Mouse (Mus musculus) frontal cortex, adult 2 months (tissue): ENCODE data around the gene Klhl3. TPM values are rescaled to one million over a fixed set of nuclear protein-coding genes. Genes with fewer than 3 reads are reported as not detected.

Source experiments
- DNase-seq, 2 experiments: peaks; one replicate each; pipeline ENCODE4 v3.0.0; 2022; ENCODE audit warnings: low spot score in 1 of 2; ENCODE audit errors: extremely low spot score in 1 of 2
- polyA plus RNA-seq: library from polyadenylated mRNA; depleted of rRNA; stranded (reverse); fragments of >200 nt; gene quantifications from 2 replicates; pipeline ENCODE4 v1.2.3, GENCODE M21; 2012

Klhl3 gene
- polyA plus RNA-seq, 1 experiment: 30.1 TPM

- no peak for DNase-seq
Measured at GRCm38 (mm10) chr13:58034985-58035384, 78.4 kb downstream of the Klhl3 start.

DNA sequence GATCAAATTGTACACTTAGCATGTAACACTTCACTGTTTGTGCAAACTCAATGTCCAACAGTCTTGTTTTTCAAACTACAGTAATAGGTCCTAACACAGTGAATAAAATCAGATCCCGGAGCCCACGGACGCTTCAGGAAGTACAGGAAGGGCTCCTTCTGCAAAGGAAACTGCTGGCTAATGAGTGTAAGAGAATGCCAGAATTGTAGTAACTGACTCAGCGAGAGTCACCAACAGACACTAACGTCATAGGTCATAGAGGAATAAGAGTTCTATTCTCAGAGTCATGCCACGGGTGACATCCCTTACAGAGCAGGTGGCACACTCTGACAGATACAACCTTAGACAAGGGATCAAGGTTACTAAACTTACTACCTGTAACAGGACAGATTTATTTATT lies 78.9 kb downstream of the Klhl3 start:
- no peak for DNase-seq

DNA sequence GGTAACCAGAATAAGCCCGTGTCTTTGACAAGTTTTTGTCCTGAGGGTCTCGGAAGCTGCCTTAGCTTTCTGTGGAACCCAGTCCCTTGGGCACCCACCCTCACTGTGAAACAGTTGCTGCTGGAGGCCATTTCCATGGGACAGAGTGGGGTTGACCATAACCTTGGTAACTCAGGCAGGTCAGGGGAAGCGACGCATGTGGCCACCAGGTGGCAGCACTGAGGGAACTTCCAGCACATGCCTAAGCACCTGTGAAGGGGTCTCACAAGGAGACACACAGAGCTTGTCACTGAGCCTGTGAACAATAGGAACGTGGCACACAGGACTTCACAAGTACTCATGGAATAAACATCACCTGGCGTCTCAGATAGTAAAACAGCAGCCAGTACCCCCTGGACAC lies 81.6 kb downstream of the Klhl3 start:
- DNase-seq: peak in 1 of 2 experiments; percentile 70

GRCm38 (mm10) chr13:58027115-58027514 lies 86.3 kb downstream of the Klhl3 start:
- DNase-seq: no peak

GRCm38 (mm10) chr13:58025701-58026414 lies 87.5 kb downstream of the Klhl3 start:
- DNase-seq: no peak

DNA sequence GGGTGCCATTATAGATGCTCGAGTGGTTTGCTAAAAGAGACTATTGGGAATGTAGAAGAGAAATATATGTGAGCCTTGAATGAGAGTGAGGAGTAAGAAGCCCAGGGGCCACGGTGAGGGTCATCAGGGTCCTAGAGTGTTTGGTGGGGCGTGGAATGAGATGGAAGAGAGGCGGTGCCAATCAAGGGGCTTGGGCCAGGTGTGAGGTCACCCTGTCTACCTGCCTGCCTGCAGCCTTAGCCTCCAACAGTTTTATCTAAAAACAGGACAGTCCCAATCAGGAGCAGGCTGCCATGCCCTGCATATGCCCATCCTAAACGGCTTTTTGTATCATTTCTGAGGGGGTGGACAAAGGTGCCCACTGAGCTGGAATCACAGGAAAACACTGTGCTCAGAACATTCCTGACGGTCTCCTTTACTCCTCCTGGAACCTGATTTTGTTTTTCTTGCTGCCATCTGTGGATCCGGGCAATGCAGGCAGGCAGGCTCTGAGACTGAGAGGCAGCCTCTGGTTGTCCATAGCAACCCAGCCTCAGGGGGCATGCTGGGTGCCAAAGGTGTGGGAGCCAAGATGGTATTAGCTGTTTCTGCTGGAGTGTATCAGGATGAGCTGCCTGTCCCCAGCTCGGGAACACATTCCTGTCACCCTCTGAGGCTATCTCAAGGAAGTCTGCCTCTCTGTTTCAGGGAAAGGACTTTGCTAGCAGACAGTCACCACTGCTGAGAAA lies 89.5 kb downstream of the Klhl3 start:
- DNase-seq: no peak

DNA sequence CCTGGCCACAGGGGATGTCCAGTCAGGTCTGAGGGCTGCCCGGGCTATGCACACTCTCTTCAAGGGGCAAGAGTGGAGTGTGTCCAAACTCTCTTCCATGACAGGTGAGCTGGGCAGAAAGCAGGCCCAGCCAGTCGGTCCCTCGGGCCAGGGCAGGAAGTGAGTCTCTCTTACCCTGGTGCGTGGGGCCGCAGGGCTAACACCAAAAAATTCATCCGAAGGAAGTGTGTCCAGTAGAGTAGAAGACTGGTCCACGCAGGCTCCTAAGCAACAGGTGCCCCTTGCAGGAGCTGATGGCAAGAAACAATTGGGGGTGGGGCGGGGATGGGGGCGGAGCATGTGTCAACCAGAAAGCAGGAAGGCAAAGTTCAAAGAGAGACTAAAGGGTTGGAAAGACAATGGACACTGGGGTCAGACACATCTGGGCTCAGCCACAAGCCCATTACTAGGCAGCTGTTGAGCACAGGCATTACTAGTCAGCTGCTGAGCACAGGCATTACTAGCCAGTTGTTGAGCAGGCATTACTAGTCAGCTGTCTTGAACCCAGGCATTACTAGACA lies 90.3 kb downstream of the Klhl3 start:
- DNase-seq: no peak

- no peak for DNase-seq
Measured at GRCm38 (mm10) chr13:58020428-58020827, 93.0 kb downstream of the Klhl3 start.

- no peak for DNase-seq
Measured at GRCm38 (mm10) chr13:58017298-58017697, 96.1 kb downstream of the Klhl3 start.

DNA sequence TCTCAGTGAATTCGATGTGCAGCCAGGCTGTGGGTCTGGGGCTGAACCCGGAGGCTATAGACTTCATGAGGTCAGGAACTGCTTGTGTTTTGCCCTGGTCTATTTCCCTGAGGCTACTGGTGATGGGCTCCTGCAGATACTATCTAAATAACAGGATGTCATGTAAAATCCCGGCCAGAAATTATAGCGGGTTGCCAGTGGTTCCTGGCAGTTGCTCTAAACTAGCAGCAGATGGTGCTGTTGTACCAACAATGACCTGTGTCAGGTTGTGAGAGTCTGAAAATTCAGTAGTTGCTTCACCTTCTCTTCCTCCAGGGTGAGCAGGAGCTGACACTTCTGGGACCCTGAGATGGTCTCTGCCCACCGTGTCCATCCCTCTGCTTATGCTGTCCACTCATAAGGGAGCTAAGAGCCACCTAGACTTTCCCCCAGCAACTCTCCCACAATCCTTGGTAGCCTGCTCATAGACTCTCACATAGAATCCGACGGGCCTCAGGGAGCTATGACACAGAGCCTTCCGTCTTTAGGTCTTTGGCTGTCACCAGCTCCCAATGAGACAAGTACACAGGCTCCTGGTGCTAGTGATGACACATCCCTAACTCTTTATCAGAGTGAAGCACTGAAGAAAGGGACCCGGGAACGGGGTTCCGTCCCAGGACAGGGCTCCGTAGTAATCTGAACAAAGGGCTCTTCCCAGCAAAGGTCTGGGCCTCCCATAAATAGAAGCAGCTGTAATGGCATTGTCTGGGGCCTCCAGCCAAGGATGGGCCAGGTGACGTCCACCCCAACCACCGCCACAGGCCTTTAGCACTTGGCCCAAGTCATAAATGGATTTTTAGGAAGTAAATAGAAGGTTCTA lies 101.1 kb downstream of the Klhl3 start:
- DNase-seq: peak in 1 of 2 experiments; percentile 85

DNA sequence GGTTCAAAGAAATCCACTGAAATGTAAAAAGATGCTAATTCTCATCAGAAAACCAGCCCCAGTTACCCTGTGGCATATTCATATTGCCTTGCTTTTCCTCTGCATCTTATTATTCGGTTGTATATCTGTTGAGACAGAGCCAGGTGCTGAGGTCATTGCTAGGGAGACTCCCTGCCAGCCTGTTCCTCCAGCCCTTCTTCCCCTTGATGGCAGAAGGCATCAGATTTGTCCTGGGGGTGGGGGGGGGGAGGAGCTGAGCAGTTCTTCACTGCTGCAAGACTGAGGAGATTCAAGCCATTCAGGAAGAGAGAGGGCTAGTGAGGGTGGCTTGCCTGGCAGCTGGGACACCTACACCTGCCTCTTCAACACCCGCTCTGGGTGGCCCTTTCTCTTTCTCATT lies 101.9 kb downstream of the Klhl3 start:
- no peak for DNase-seq

GRCm38 (mm10) chr13:58010416-58010815 lies 103.0 kb downstream of the Klhl3 start:
- no peak for DNase-seq

DNA sequence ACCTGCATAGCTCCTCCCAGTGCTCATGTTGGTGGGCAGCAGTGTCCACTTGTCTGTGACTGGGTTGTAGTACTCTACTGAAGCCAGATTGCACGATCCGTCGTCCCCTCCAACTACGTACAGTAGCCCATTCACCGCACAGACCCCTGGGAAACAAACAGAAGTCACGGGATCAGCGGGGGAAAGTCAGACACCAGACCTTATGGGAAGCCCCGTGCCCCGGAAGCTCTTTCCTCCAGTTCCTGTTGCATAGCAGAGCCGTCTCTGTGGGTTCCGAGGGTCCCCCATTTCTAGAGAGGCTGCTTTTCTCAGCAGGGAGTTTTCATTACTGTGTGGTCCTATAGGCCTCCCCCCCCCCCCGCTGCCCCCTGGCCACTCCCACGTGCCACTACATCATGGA lies 104.1 kb downstream of the Klhl3 start:
- DNase-seq: no peak

GRCm38 (mm10) chr13:58008038-58008364 lies 105.4 kb downstream of the Klhl3 start:
- no peak for DNase-seq

DNA sequence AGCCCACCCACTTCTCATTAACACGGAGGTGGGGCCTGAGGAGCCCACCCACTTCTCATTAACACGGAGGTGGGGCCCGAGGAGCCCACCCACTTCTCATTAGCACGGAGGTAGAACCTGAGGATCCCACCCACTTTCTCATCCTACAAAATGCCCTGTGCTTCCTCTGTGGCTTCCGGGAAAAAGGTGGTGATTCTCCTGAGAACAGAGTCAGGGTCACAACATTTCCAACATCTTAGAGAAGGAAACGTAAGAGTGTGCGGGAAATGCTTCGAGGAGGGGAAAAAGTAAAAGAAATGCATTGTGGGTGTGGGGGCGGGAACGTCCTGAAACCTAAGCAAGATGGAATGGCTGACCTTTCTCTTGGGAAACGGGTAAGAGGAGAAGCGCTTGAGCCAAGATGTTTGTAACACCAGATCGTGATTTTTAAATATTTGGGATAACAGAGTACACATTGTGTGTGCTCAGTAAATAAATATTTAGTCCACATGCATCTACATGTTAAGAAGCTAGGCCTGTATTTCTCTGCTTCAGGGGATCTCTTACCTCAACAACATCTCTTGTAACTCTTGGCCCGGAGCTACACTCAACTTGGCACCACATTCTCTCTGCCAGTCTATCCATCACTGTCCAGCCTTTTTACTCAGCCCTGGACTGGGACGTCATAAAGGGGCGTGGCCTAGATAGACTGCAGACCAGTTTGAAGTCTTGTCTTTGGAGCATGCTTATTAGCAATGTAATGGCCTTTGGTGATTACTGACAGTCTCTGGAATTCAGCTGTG lies 105.9 kb downstream of the Klhl3 start:
- no peak for DNase-seq

- no peak for DNase-seq
Measured at GRCm38 (mm10) chr13:58001792-58002191, 111.6 kb downstream of the Klhl3 start.

- DNase-seq: no peak
Measured at GRCm38 (mm10) chr13:57996536-57996935, 116.9 kb downstream of the Klhl3 start.

GRCm38 (mm10) chr13:57995864-57996263 lies 117.5 kb downstream of the Klhl3 start:
- DNase-seq: no peak

GRCm38 (mm10) chr13:57984637-57985036 lies 128.8 kb downstream of the Klhl3 start:
- peak in 1 of 2 experiments; percentile 32 for DNase-seq

DNA sequence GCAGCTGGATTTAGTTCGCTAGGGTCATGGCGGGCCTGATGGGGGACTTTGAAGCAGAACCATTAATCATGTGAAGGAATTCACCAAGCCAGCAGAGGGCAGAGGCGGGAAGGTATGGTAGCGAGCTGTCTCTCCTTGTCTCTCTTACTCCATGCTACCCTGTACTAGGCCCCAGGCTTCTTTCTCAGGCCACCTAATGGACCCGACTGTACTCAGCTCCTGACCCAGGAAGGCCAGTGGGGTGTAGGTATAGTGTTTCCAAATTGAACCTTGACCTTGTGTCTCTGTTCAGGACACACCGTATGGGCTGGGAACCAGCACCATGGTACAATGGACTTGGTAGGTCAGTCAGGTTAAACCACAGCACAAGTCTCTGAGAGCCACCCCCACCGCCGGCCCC lies 129.2 kb downstream of the Klhl3 start:
- DNase-seq: no peak
